Mouse (Mus musculus): ENCODE data around the gene Srcin1.
A peak's percentile ranks its signal among the peaks of the same experiment; 100 is the strongest.

Gene Srcin1

DNA sequence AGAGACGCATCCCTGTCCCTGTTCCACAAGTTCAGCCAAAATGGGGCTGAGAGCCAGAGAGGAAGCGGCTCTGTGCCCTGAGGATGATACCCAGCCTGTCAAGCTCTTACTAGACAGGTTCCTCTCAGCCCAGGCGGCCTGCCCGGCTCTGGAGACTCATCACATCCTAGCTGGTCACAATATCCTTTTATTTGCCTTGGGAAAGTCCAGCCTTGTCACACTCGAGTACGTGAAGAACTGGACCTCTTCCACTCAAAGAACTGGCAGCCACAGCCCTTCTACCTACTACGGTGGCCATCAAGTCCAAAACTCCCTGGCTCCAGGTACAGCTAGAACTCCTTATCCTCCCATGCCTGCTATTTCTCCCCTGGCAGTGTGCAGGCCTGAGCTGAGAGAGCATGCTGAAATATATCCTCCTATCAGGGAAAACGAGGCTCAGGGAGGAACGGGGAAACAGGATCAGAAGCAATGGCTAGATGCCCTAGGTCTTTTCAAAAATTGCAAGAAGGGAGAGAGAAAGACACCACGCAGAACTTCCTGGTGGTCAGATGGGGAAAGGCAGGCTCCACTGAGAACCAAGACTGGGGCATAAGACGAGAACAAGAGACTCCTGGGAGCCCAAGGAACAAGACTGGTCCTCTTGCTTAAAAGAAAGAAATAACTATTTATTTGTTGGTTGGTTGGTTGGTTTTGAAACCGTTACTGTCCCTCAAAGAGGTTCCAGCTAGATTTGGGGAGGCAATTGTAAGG, 27.9 kb downstream of the Srcin1 start:
- no peak for DNase-seq

GRCm38 (mm10) chr11:97546804-97547411, 29.1 kb downstream of the Srcin1 start:
- DNase-seq, result no peak

DNA sequence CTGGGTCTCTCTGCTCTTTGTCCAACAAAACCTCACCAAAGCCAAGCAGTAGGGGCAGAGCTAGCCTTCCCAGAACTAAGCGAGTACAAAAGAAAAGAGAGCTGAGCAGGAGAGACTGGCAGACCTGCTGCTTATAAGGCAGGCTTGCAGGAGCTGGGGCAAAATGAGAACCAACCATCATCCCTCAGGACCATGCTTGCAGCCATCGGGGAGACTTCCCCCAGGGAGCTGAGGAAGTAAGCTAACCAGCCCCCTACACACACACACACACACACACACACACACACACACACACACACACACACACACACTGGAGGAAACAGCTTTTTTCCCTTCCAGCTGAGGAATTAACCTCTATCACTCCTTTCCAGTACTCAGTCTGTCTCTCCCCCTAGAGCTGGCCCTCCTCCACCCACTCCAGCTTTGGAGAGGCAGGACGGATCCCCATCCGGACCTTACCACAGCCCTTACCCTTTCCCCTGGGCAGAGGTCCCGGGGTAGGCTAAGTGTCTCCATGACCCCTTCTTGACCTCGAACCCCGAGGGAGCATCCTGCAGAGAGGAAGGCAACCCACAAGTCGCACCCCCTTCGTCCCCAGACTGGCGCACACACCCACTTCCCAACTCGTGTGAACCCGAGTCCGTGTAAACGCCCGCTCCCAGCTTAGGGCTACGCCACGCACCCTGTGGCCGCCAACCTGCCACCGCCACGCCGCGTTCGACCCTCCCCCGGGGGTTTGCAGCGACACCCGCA, 30.0 kb downstream of the Srcin1 start:
- DNase-seq, result no peak

DNA sequence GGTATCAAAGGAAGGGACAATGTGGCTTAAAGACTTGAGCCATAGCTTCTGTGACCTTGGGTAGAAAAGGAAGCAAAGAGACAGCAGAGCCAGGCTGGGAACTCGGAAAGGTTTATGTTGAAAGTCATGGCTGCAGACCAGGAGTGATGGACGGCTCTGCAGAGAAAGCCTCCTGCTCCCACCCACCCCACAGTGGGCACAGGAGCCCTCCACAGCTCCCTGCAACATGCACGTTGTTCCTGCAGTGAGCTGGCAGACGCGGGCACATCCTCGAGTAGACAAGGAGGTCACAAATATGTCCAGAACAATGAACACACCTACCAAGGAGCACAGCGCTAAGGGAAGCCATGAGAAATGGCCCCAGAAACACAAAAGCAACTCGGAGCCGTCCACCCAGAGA, 32.1 kb downstream of the Srcin1 start:
- no peak for DNase-seq

DNA sequence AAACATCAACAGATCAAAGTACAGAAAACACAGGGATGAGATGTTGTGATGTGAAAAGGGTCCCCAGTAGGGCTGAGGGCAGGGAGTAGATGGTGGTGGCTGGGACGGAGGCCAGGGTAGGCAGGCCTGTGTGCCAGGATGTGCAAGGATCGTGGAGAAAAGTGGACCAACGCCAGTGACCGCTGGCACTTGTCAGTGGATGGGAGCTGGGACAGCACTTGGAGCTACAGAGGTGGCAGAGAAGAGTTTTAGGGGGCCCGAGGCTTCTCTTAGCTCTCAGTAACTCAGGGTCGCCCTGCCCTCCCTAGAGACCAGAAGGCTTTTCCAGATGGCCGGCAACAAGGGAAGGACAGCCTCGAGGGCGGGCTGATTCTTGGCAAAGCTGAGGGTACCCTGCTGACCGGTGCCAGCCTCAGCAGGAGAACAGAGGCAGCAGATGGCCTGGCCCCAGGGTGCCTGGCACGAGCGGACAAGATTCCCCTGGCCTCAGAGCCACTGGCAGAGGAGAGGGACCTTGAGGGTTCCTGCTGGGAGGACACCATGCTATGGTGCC, 32.7 kb downstream of the Srcin1 start:
- DNase-seq, result peak; percentile 70

- no peak for DNase-seq
Observed at GRCm38 (mm10) chr11:97542171-97543150, 33.5 kb downstream of the Srcin1 start.

DNA sequence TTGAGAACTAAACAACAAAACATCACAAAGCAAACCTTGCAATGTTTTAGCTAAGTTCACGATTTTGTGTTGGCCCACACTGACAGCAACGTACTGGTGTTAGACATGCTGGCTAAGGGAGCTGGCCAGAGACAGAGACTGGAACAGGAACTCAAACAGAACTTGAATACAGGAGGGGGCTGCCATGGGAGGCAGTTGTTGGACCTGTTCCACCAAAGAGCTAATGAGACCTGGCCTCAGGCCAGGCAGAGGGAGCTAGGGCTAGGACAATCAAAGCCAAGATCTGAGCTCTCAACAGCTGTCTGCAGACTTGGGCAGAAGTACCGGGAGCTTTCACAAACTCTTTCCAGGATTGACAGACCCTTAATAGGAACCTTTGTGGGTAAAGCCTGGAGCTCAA, 35.4 kb downstream of the Srcin1 start:
- DNase-seq, result no peak

DNA sequence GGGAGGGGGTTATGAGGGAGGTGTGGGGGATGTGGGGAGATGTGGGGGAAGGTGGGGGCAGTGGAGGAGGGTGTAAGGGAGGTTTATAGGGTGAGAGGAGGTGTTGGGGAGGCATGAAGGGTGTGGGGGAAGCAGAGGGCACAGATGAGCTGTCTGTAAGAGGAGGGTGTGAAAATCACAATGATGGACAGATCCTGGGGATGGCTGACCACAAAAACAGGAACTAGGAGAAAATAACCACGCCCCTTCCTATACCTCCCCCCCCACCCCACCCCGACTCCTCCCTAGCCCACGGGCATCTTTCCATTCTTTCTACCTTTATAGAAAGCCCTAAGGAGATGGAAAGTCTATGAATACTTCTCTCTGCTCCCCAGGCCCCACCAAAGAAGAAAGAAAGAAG, 35.9 kb downstream of the Srcin1 start:
- no peak for DNase-seq

DNA sequence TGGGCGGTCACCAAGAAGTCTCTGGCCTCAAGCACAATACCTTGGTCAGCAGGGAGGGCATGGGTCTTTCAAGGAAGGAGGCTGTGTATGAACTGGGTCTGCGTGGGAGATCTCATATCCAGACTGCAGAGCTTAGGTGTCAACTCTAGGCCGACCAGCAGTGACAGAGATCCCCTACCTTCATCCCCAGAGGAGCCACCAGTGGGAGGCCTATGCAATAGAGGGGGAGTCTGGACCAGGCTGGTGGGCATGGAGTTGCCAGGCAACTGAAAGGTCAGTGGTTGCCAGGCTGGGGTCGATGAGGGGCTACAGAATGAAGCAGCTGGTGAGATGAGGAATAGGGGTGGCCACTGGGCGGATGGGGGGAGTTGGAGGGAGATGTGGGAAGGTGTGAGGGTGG, 36.4 kb downstream of the Srcin1 start:
- DNase-seq, result no peak

GRCm38 (mm10) chr11:97537580-97538089, 38.4 kb downstream of the Srcin1 start:
- DNase-seq, result no peak

DNA sequence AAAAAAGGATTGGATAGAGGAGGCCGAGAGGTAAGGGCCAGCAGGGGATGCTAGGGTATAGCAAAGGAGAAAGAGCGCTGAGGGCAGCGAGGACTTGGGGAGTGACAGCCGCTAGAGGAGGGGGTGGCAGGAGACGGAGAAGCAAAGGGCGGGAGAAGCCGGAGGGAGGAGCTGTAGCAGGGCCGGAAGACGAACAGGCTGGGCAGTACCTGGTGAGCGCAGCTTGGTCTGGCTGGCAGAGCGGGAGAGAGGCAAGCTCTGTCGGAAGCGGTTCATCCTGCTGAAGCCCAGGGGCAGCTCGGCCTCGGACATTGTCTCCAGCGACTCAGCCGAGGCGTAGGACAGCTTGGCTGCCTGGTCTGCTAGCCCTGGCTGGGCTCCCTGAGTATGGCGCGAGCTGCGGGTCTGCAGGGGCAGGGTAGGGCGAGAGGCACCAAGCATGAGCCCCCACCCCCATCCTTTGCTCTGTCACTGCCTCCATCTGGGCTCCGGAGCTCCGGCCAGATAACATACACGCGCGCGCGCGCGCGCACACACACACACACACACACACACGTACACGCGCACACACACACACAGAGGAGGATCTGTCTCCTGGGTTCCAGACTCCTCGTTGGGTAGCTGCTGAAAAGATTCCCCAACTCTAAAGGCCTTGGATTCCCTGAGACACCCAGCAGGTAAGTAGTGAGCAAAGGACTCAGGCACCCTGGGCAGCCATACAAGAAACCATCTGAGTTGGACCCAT, 39.0 kb downstream of the Srcin1 start:
- DNase-seq, result peak; percentile 56

DNA sequence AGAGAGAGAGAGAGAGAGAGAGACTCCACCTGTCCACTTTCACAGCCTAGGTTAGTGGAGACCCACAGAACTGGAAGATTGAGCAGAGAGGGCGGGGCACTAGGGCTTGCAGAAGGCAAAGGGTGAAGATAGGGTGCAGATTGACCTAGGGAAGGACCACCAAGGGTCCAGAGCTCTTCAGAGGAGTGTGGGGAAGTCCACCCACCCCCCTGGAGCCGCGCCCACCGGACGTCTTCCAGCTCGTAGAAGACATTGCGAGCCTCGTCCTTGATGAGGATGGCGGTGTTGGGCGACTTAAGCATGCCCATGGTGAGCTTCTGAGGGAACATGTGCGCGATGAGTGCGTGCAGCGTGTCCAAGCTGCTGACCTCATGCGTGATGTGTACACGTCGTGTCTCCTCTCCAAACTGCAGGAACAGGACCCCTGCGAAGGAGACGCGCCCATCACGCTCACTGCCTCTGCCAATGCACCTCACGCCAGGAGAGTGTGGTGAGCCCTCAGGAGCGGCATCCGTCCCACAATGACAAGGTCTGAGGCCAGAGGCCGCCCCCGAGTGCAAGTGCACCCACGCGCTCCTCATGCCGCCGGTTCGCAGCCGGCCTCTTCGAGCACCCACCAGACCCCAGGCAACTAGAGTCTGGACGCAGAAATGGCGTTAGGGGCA, 39.8 kb downstream of the Srcin1 start:
- DNase-seq, result no peak

DNA sequence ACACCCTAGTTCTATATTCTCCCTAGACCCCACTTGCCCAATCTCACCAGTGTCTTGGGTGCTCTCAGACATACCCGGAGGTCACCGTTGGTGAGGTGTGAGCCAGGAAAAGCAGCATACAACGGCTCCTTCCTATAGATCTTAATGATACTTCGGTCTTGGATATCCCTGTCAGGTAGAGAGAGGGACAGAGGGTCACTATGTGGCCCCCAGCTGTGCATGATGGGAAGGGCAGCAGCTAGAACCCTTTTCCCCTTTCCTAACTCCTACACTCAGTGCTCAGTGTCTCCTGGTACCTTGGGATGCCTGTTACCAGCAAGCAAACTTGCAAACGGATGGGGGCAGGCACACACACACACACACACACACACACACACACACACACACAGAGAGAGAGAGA, 40.3 kb downstream of the Srcin1 start:
- DNase-seq, result no peak

GRCm38 (mm10) chr11:97535308-97535630, 40.7 kb downstream of the Srcin1 start:
- DNase-seq, result no peak

DNA sequence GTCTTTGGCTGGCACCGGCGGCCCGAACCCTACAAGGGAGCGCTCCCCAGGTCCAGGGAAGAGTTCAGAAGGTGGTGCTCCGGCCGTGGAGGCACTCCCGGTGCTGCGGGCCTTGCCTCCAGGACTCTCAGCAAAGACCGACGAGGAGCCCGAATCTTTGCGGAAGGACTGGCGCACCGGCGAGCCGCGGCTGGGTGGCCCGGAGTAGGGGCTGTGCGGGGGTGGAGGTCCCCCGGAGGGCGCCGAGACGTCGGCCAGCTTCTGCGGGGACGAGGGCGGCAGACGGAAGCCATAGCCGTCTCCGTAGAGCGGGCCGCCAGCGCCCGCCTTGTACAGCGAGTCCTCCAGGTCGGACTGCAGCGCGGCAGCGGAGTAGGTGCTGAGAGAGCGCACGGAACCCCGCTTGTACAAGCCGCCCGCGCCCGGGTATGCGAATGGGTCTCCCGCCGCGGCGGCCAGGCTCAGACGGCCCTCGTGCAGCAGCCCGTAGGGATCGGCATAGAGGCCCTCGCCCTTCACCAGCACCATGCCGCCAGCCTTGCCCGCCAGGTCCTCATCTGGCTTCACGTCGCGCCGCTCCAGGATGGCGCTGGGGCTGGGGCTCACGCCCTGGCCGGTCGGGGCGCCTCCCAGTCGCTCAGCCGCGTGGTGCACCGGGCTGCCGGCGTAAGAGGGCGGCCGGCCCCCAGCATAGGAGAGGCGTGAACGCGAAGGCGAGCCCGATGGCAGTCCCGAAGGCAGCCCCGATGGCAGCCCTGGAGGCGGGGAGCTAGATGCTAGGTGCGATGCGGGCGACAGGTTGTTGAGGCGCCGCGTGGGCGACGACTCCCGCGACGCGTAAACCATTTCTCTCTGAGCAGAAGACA, 41.3 kb downstream of the Srcin1 start:
- peak; percentile 79 for DNase-seq

GRCm38 (mm10) chr11:97533653-97534052, 42.3 kb downstream of the Srcin1 start:
- DNase-seq, result no peak

GRCm38 (mm10) chr11:97532950-97533582, 42.9 kb downstream of the Srcin1 start:
- DNase-seq, result no peak

- DNase-seq, result no peak
Observed at GRCm38 (mm10) chr11:97532354-97532753, 43.6 kb downstream of the Srcin1 start.

Measured in right cerebral cortex, adult 18-20 months (tissue).